Mouse (Mus musculus) heart, embryonic 11.5 days (tissue): ENCODE data around the gene Pou3f3. TPM values are rescaled to one million over a fixed set of nuclear protein-coding genes. Genes with fewer than 3 reads are reported as not detected.

Source experiments
- ATAC-seq: fragments of 200-750 bp; cut with Nextera tagmentation; replicated peaks from 2 replicates; pipeline ENCODE4 v1.8.0; 2017; ENCODE audit warnings: moderate library complexity; ENCODE audit not compliant: insufficient number of reproducible peaks, low FRiP score, low TSS enrichment
- H3K27ac ChIP-seq: fragments of 300-500 bp; sonication (generic); 2 replicates; pipeline ENCODE4 v1.5.1; 2014; ENCODE audit warnings: mild to moderate bottlenecking, low read depth, low read length
- H3K27me3 ChIP-seq: fragments of 300-500 bp; sonication (generic); 2 replicates; pipeline ENCODE4 v1.6.1; 2014; ENCODE audit warnings: mild to moderate bottlenecking, low read length, mixed read lengths; ENCODE audit not compliant: control insufficient read depth, insufficient read depth
- H3K36me3 ChIP-seq: fragments of 300-500 bp; sonication (generic); 2 replicates; pipeline ENCODE4 v1.6.1; 2014; ENCODE audit warnings: mild to moderate bottlenecking, low read length, moderate library complexity, mixed read lengths; ENCODE audit not compliant: control insufficient read depth, insufficient read depth
- H3K4me1 ChIP-seq: fragments of 300-500 bp; sonication (generic); 2 replicates; pipeline ENCODE4 v1.6.1; 2014; ENCODE audit warnings: low read length; ENCODE audit not compliant: control insufficient read depth, insufficient read depth
- H3K4me2 ChIP-seq: fragments of 300-500 bp; sonication (generic); 2 replicates; pipeline ENCODE4 v1.6.1; 2014; ENCODE audit warnings: mild to moderate bottlenecking, moderate library complexity
- H3K4me3 ChIP-seq: fragments of 300-500 bp; sonication (generic); 2 replicates; pipeline ENCODE4 v1.5.1; 2014; ENCODE audit warnings: low read depth, low read length
- H3K9ac ChIP-seq: fragments of 300-500 bp; sonication (generic); 2 replicates; pipeline ENCODE4 v1.6.1; 2014; ENCODE audit warnings: mild to moderate bottlenecking, low read depth, low read length, moderate library complexity
- H3K9me3 ChIP-seq: fragments of 300-500 bp; sonication (generic); replicated peaks from 2 replicates; pipeline ENCODE4 v1.6.1; 2016; ENCODE audit warnings: low read length; ENCODE audit not compliant: control insufficient read depth
- WGBS: fragments of 180-500 bp; shearing (Covaris S2); extraction: QIAGEN DNeasy Blood & Tissue Kit; methylation state at CpG from one replicate; pipeline ENCODE4 v1.1.7; 2014; ENCODE audit not compliant: insufficient replicate concordance; 5-methylcytosine and 5-hydroxymethylcytosine counted together
- polyA plus RNA-seq: library from polyadenylated mRNA; unstranded; fragments of >200 nt; fragmentation: Nextera tagmentation; extraction: Ambion mirVana; gene quantifications from 2 replicates; pipeline ENCODE4 v1.2.1, GENCODE M21; 2014

Gene Pou3f3
- polyA plus RNA-seq, 1 experiment from 2014 or later, result 0.19 TPM

DNA sequence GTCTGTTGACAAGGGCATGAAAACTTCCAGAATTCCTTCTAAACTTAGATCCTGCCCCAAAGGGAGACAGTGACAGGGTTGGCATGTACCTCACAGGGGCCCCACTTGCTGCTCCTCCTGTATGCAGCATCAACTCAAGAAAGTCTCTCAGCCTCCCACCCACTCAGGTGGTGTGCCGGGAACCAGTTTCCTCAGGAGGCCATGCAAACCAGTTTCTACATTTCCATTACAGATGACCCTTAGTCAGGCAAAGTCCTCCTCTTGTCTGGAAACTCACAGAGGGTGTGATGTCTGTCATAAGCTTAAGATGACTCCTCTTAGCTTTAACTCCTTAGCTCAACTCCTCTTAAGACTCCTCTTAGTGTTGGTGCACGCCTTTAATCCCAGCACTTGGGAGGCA is 29.3 kb downstream of the Pou3f3 start:
- no peak overlapping the region for H3K4me2 ChIP-seq
- H3K9me3 ChIP-seq, result no peaks in the 10 kb centered on the region
- H3K27ac ChIP-seq, result no peak overlapping the region
- H3K9ac ChIP-seq, result no peak overlapping the region
- no peaks in the 10 kb centered on the region for H3K36me3 ChIP-seq
- H3K27me3 ChIP-seq, result no peaks in the 10 kb centered on the region
- H3K4me1 ChIP-seq, result no peaks in the 10 kb centered on the region
- WGBS, result 74% methylated on average over 2 of the region's 2 CpGs
- no peak for ATAC-seq
- no peak overlapping the region for H3K4me3 ChIP-seq

DNA sequence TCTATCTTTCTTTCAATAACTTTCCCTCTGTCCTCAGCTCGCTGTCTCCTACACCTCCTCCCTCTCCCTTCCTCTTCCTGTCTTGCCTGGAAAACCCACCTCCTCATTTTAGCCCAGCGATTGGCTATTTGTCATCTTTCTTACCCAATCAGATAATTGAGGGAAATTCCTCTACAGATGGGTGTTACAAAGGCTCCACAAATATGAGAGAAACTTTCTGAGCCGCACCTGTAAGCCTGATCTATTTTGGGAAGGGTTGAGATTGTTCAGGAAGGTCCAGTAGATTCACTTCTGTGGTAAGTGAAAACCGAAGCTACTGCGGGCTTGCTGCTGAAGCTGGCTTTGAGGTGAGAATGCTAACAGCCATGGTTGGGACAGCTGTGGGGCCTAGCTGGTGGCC is 31.6 kb downstream of the Pou3f3 start:
- Histone ChIP-seq H3K27ac (no peak overlapping the region), H3K9ac (no peak overlapping the region), H3K36me3 (no peaks in the 10 kb centered on the region), H3K4me1 (no peaks in the 10 kb centered on the region), H3K4me2 (no peak overlapping the region), H3K4me3 (no peak overlapping the region), H3K27me3 (no peaks in the 10 kb centered on the region), H3K9me3 (no peaks in the 10 kb centered on the region)
- WGBS, result 70% methylated on average over 5 of the region's 5 CpGs
- no peak for ATAC-seq

DNA sequence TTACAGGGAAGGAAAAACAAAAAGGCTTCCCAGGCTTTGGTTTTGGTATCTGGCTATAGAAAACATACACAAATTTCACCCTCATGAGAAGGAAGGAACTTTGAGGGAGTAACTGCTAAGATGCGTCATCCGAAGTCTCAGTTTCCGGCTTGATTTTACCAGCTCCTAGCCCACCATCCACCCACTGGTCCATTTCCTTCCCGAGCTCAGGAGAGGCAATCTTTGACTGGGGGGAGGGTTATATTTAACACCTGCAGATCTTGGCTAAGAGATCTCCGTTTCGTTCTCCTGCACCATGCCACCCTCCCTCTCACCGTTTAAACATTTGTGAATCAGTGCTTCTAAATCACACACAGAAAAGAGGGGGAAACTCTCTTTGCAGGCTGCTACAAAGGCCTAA is 32.1 kb downstream of the Pou3f3 start:
- no peak for ATAC-seq
- no peaks in the 10 kb centered on the region for H3K9me3 ChIP-seq
- H3K27me3 ChIP-seq, result no peaks in the 10 kb centered on the region
- no peak overlapping the region for H3K9ac ChIP-seq
- 85% methylated on average over 7 of the region's 7 CpGs for WGBS
- no peak overlapping the region for H3K4me3 ChIP-seq
- no peak overlapping the region for H3K27ac ChIP-seq
- H3K36me3 ChIP-seq, result no peaks in the 10 kb centered on the region
- H3K4me2 ChIP-seq, result no peak overlapping the region
- no peaks in the 10 kb centered on the region for H3K4me1 ChIP-seq

DNA sequence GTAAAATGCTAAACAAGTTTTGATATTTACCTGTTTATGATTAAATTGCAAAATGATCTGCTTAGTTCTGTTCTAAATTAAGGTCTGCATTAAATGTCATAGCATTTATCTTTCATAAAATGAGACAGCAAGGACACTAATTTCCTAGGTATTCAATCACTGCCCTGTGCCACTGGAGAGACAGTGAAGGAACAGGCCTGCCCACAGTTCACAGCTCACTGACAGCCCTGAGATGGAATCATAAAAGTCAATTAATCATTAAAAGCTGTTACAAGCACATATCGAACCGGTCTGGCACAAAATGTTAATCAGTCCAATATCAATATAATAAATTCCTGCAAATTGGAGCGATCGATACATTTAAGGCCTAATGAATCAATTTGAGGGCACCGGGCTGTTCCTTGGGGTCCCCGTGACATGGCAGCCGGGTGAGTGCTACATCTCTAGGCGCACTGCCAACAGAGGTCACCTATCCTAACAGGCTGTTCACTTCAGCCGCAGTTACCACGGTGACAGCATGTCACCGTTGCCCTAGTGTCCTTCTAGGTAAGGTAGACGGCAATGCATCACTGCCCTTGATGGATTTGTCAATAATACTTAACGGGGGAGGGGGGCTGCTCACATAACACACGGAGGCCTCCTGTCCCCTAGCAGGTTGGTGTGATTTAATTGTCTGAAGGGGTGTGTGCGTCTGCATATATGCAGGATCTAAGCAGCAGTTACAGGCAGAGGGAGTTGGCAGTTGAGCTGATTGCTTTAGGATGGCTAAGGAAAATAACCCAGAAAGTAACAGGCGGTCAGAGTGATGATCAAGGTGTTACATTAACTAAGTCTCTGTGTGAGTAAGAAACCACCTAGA is 46.0 kb downstream of the Pou3f3 start:
- H3K4me1 ChIP-seq, result no peaks in the 10 kb centered on the region
- H3K9ac ChIP-seq, result no peak overlapping the region
- H3K27me3 ChIP-seq, result no peaks in the 10 kb centered on the region
- WGBS, result 72% methylated on average over 16 of the region's 16 CpGs
- no peak overlapping the region for H3K4me3 ChIP-seq
- no peak overlapping the region for H3K4me2 ChIP-seq
- no peaks in the 10 kb centered on the region for H3K36me3 ChIP-seq
- no peak overlapping the region for H3K27ac ChIP-seq
- ATAC-seq, result no peak
- no peaks in the 10 kb centered on the region for H3K9me3 ChIP-seq

DNA sequence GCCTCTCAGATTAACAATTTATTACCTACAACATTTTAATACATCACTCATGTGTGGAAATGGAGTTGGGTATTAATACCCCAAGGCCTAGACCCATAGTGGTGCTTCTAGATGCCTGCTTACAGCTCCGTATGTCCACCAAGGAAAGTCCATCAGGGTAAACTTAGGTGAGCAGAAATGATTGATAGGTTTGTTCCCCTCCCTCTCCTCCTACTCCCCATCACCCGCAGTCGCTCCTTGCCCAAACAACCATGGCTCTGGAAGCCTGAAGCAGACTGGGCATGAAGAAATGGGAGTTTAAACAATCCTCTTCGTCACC is 46.6 kb downstream of the Pou3f3 start:
- H3K27ac ChIP-seq, result no peak overlapping the region
- H3K4me2 ChIP-seq, result no peak overlapping the region
- no peak overlapping the region for H3K4me3 ChIP-seq
- H3K9ac ChIP-seq, result no peak overlapping the region
- no peaks in the 10 kb centered on the region for H3K36me3 ChIP-seq
- H3K9me3 ChIP-seq, result no peaks in the 10 kb centered on the region
- no peak for ATAC-seq
- H3K27me3 ChIP-seq, result no peaks in the 10 kb centered on the region
- no peaks in the 10 kb centered on the region for H3K4me1 ChIP-seq
- WGBS, result 73% methylated on average over 4 of the region's 4 CpGs

DNA sequence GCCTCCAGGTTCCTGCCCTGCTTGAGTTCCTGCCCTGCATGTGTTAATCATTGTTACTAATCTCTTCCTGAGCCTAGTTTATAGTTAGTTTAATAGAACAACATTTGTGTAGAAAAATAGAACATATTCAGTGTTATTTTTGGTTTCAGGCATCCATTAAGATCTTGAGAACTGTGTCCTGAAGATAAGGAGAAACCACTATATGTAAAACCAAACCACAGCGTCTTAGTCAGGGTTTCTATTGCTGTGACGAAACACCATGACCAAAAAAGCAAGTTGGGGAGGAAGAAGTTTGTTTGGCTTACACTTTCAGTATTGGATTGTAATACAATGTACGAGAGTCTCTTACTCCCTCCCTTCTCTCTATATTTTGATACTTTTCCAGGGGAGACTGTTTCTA is 49.5 kb downstream of the Pou3f3 start:
- Histone ChIP-seq H3K9me3 (no peaks in the 10 kb centered on the region), H3K27ac (no peak overlapping the region), H3K9ac (no peak overlapping the region), H3K4me2 (no peak overlapping the region), H3K4me1 (no peaks in the 10 kb centered on the region), H3K36me3 (no peaks in the 10 kb centered on the region), H3K27me3 (no peaks in the 10 kb centered on the region), H3K4me3 (no peak overlapping the region)
- WGBS, result 75% methylated on average over 3 of the region's 3 CpGs
- ATAC-seq, result no peak

DNA sequence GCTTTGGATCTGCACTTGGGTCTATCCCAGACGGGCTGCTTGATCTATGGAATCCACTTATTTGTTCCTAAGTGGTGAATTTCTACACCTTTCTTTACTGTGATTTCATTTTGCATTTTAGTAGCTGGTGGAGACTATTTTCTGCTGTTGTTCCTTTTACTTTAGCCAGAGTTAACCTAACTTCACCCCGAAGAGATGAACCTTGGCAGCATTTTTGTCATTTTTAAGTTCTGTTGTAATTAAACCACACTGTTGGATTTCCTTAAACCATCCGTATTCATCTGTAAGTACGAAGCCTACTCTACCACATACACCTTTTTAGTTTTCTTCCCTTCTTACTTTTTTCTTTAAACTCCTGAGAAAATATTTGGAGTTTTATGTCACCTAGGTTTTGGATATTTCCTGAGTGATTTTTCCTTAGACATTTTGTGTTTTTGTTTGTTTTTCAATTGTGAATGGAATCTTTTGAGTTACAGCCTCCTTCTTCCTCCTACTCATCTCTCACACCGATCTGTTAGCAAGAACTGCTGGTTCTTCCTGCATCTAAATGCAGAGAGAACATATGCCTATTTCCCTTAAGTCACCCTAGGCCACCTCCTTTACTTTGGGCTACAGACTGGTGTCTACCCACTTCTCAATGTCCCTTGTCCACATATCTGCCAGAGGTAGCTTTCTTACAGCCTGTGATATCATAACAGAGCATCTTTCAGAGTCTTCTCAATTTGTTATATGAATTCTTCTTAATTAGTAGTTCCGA is 54.1 kb downstream of the Pou3f3 start:
- Histone ChIP-seq H3K27me3 (no peaks in the 10 kb centered on the region), H3K4me1 (no peaks in the 10 kb centered on the region), H3K9ac (no peak overlapping the region), H3K27ac (no peak overlapping the region), H3K9me3 (no peaks in the 10 kb centered on the region), H3K36me3 (no peaks in the 10 kb centered on the region), H3K4me3 (no peak overlapping the region), H3K4me2 (no peak overlapping the region)
- ATAC-seq, result no peak
- WGBS, result 70% methylated on average over 6 of the region's 6 CpGs
